Comparison of ENCODE assay signal across 11 mouse cellular contexts in the genomic region with DNA sequence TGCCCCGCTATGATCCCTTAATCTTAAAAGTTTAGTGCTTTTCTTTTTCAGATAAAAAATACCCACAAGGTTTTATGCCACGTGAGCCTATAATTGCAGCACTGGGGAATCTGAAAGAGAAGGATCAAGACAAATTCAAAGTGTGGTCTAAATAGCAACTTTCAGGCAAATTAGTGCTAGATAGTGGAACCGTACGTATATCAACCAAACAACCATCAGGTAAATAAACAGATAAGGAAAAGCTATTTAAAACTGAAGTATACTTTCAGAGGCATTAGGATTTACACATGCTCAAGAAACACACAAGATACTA. TPM values are rescaled to one million over a fixed set of nuclear protein-coding genes. Genes with fewer than 3 reads are reported as not detected.
DNase-seq lines count a peak whose midpoint lies in the region; ATAC-seq and TF ChIP-seq lines count a peak whose summit lies in the region.
"Had no signal": no experiment of that assay in that cellular context is flagged by ENCODE, and none has a peak within 500 bp of the region (broad histone marks: within the 10 kb centered on the region; RNA-seq: fewer than 3 reads in every experiment).

No protein-coding gene starts in this region.

- H3K4me3 ChIP-seq in hindbrain, embryonic 11.5 days (ENCODE audit: low read depth, low read length), result no peak overlapping the region
- H3K4me3 ChIP-seq in hindbrain, embryonic 16.5 days (ENCODE audit: low read length), result no peak overlapping the region
- H3K4me3 ChIP-seq in midbrain, embryonic 15.5 days, result 0 out of 2 replicates have a peak overlapping the region, but pooled peaks have one; percentile 53
- H3K4me3 ChIP-seq in midbrain, embryonic 13.5 days (replicated peaks), result no peak overlapping the region
- H3K4me3 ChIP-seq in hindbrain, embryonic 15.5 days, result peak overlapping the region; percentile 52; the same call in 1 of the 2 replicates
- H3K4me3 ChIP-seq in liver, postnatal 0 days (ENCODE audit: low read depth, low read length), result peak overlapping the region; percentile 57; the same call in 1 of the 2 replicates

- no peaks in the 10 kb centered on the region for H3K4me1 ChIP-seq in hindbrain, embryonic 11.5 days (replicated peaks; ENCODE audit: control insufficient read depth, insufficient read depth, low read length)
- no peaks in the 10 kb centered on the region for H3K4me1 ChIP-seq in hindbrain, embryonic 16.5 days (ENCODE audit: control insufficient read depth, insufficient read depth, low read depth, low read length)
- peaks cover 3% of the 10 kb centered on the region; the same call in 1 of the 2 replicates for H3K4me1 ChIP-seq in midbrain, embryonic 15.5 days
- H3K4me1 ChIP-seq in midbrain, embryonic 13.5 days (replicated peaks), result 0 out of 2 replicates have a peak, but pooled peaks cover 6% of the 10 kb centered on the region
- H3K4me1 ChIP-seq in hindbrain, embryonic 15.5 days (replicated peaks), result no peaks in the 10 kb centered on the region
- H3K4me1 ChIP-seq in liver, postnatal 0 days (ENCODE audit: insufficient read depth), result no peaks in the 10 kb centered on the region
- H3K4me1 ChIP-seq: embryonic facial prominence, embryonic 12.5 days had no signal

- no peaks in the 10 kb centered on the region for H3K9me3 ChIP-seq in hindbrain, embryonic 11.5 days (ENCODE audit: control insufficient read depth, low read length)
- no peaks in the 10 kb centered on the region for H3K9me3 ChIP-seq in hindbrain, embryonic 16.5 days (ENCODE audit: control insufficient read depth, low read length)
- no peaks in the 10 kb centered on the region for H3K9me3 ChIP-seq in midbrain, embryonic 15.5 days
- no peaks in the 10 kb centered on the region for H3K9me3 ChIP-seq in midbrain, embryonic 13.5 days
- no peaks in the 10 kb centered on the region for H3K9me3 ChIP-seq in hindbrain, embryonic 15.5 days
- no peaks in the 10 kb centered on the region for H3K9me3 ChIP-seq in liver, postnatal 0 days (ENCODE audit: low read length)
- H3K9me3 ChIP-seq: embryonic facial prominence, embryonic 12.5 days; forebrain, embryonic 13.5 days had no signal

- TF ChIP-seq EP300 in liver, postnatal 0 days (IDR thresholded peaks at IDR 0.05; ENCODE audit: low read depth), result no peak

- WGBS in hindbrain, embryonic 11.5 days, result 82% methylated on average over 4 of the region's 4 CpGs
- WGBS in hindbrain, embryonic 16.5 days, result 81% methylated on average over 4 of the region's 4 CpGs
- WGBS in midbrain, embryonic 15.5 days, result 72% methylated on average over 4 of the region's 4 CpGs
- WGBS in midbrain, embryonic 13.5 days, result 77% methylated on average over 4 of the region's 4 CpGs
- 79% methylated on average over 4 of the region's 4 CpGs for WGBS in hindbrain, embryonic 15.5 days
- 69% methylated on average over 4 of the region's 4 CpGs for WGBS in liver, postnatal 0 days (ENCODE audit: insufficient replicate concordance)

- no peak overlapping the region for H3K4me2 ChIP-seq in hindbrain, embryonic 11.5 days (replicated peaks; ENCODE audit: low read depth, low read length)
- no peak overlapping the region for H3K4me2 ChIP-seq in hindbrain, embryonic 16.5 days (ENCODE audit: low read length)
- H3K4me2 ChIP-seq in midbrain, embryonic 15.5 days, result peak overlapping the region; percentile 15; the same call in 1 of the 2 replicates
- no peak overlapping the region for H3K4me2 ChIP-seq in midbrain, embryonic 13.5 days (replicated peaks)
- H3K4me2 ChIP-seq in hindbrain, embryonic 15.5 days, result peak overlapping the region; percentile 58
- peak overlapping the region; percentile 55 for H3K4me2 ChIP-seq in liver, postnatal 0 days (ENCODE audit: low read depth, low read length)
- H3K4me2 ChIP-seq: embryonic facial prominence, embryonic 12.5 days had no signal

- DNase-seq in hindbrain, embryonic 11.5 days (ENCODE audit: low spot score), result peak; percentile 1
- DNase-seq in liver, postnatal 0 days, result no peak

- ATAC-seq in hindbrain, embryonic 11.5 days (ENCODE audit: low FRiP score), result no peak
- ATAC-seq in hindbrain, embryonic 16.5 days, result no peak
- ATAC-seq in midbrain, embryonic 15.5 days (replicated peaks), result no peak
- ATAC-seq in midbrain, embryonic 13.5 days, result no peak
- ATAC-seq in hindbrain, embryonic 15.5 days (ENCODE audit: low FRiP score, low read depth), result no peak
- ATAC-seq in liver, postnatal 0 days, result no peak
- no peak for ATAC-seq in megakaryocyte progenitor cell, adult 5-6 weeks (replicated peaks; ENCODE audit: poor library complexity)

- no peak for TF ChIP-seq CTCF in liver, postnatal 0 days (IDR thresholded peaks at IDR 0.05; ENCODE audit: low read depth)

- no peaks in the 10 kb centered on the region for H3K36me3 ChIP-seq in hindbrain, embryonic 11.5 days (ENCODE audit: control insufficient read depth, insufficient read depth, low read length)
- no peaks in the 10 kb centered on the region for H3K36me3 ChIP-seq in hindbrain, embryonic 16.5 days (ENCODE audit: control insufficient read depth, insufficient read depth, low read length)
- H3K36me3 ChIP-seq in midbrain, embryonic 15.5 days (replicated peaks), result no peaks in the 10 kb centered on the region
- H3K36me3 ChIP-seq in midbrain, embryonic 13.5 days, result no peaks in the 10 kb centered on the region; the same call in 1 of the 2 replicates
- H3K36me3 ChIP-seq in hindbrain, embryonic 15.5 days, result 0 out of 2 replicates have a peak, but pooled peaks cover 3% of the 10 kb centered on the region
- H3K36me3 ChIP-seq in liver, postnatal 0 days (replicated peaks; ENCODE audit: insufficient read depth, low read length), result no peaks in the 10 kb centered on the region; the same call in 1 of the 2 replicates
- H3K36me3 ChIP-seq: embryonic facial prominence, embryonic 12.5 days had no signal

- H3K27me3 ChIP-seq in hindbrain, embryonic 11.5 days (ENCODE audit: control insufficient read depth, insufficient read depth, low read length), result no peaks in the 10 kb centered on the region
- no peaks in the 10 kb centered on the region for H3K27me3 ChIP-seq in hindbrain, embryonic 16.5 days (replicated peaks; ENCODE audit: control insufficient read depth, insufficient read depth, low read length)
- H3K27me3 ChIP-seq in midbrain, embryonic 15.5 days (replicated peaks), result no peaks in the 10 kb centered on the region
- H3K27me3 ChIP-seq in midbrain, embryonic 13.5 days, result no peaks in the 10 kb centered on the region
- no peaks in the 10 kb centered on the region for H3K27me3 ChIP-seq in hindbrain, embryonic 15.5 days
- H3K27me3 ChIP-seq in liver, postnatal 0 days (ENCODE audit: insufficient read depth, low read length), result no peaks in the 10 kb centered on the region
- H3K27me3 ChIP-seq: forebrain, embryonic 13.5 days had no signal

- no peak overlapping the region for H3K27ac ChIP-seq in hindbrain, embryonic 11.5 days (ENCODE audit: low read depth, low read length)
- no peak overlapping the region for H3K27ac ChIP-seq in hindbrain, embryonic 16.5 days (ENCODE audit: low read depth, low read length)
- H3K27ac ChIP-seq in midbrain, embryonic 15.5 days, result no peak overlapping the region
- no peak overlapping the region for H3K27ac ChIP-seq in midbrain, embryonic 13.5 days
- no peak overlapping the region for H3K27ac ChIP-seq in hindbrain, embryonic 15.5 days (replicated peaks)
- no peak overlapping the region for H3K27ac ChIP-seq in liver, postnatal 0 days (ENCODE audit: low read depth)
- H3K27ac ChIP-seq: forebrain, embryonic 13.5 days had no signal

- no peak overlapping the region for H3K9ac ChIP-seq in hindbrain, embryonic 11.5 days (ENCODE audit: low read depth, low read length)
- H3K9ac ChIP-seq in hindbrain, embryonic 16.5 days (ENCODE audit: low read depth, low read length), result no peak overlapping the region
- H3K9ac ChIP-seq in midbrain, embryonic 15.5 days, result no peak overlapping the region
- no peak overlapping the region for H3K9ac ChIP-seq in midbrain, embryonic 13.5 days (replicated peaks)
- H3K9ac ChIP-seq in hindbrain, embryonic 15.5 days, result no peak overlapping the region
- H3K9ac ChIP-seq in liver, postnatal 0 days (replicated peaks), result no peak overlapping the region
- H3K9ac ChIP-seq: embryonic facial prominence, embryonic 12.5 days; forebrain, embryonic 13.5 days had no signal

RNA-seq across cellular contexts. Expression of gene Upf3b, which starts 0.7 kb away (rescaled TPM):
- 19.0 and 27.6 TPM in 2 replicates for polyA plus RNA-seq in hindbrain, embryonic 11.5 days (2014; fragmentation: Nextera tagmentation; extraction: Ambion mirVana)
- polyA plus RNA-seq in hindbrain, embryonic 16.5 days (2015; fragmentation: Nextera tagmentation; extraction: Ambion mirVana), result 24.8 and 27.2 TPM in 2 replicates
- 33.0 and 36.2 TPM in 2 replicates for polyA plus RNA-seq in midbrain, embryonic 15.5 days (2015; fragmentation: Nextera tagmentation; extraction: Ambion mirVana)
- polyA plus RNA-seq in midbrain, embryonic 13.5 days (2015; fragmentation: Nextera tagmentation; extraction: Ambion mirVana), result 35.8 and 37.2 TPM in 2 replicates
- polyA plus RNA-seq in hindbrain, embryonic 15.5 days (2015; fragmentation: Nextera tagmentation; extraction: Ambion mirVana), result 27.2 and 29.7 TPM in 2 replicates
- 8.3 and 8.5 TPM in 2 replicates for polyA plus RNA-seq in liver, postnatal 0 days (2015; fragmentation: Nextera tagmentation; extraction: Ambion mirVana)
- total RNA-seq in megakaryocyte progenitor cell, adult 5-6 weeks (2015), result 55.0 and 70.9 TPM in 2 replicates
- total RNA-seq in megakaryocyte progenitor cell, adult 5-6 weeks (2017), result 57.4 and 71.0 TPM in 2 replicates

RNA-seq across cellular contexts. Expression of gene Nkap, which starts 15.8 kb away (rescaled TPM):
- polyA plus RNA-seq in hindbrain, embryonic 11.5 days (2014; fragmentation: Nextera tagmentation; extraction: Ambion mirVana), result 22.3 and 25.9 TPM in 2 replicates
- 20.7 and 24.0 TPM in 2 replicates for polyA plus RNA-seq in hindbrain, embryonic 16.5 days (2015; fragmentation: Nextera tagmentation; extraction: Ambion mirVana)
- polyA plus RNA-seq in midbrain, embryonic 15.5 days (2015; fragmentation: Nextera tagmentation; extraction: Ambion mirVana), result 25.4 and 26.3 TPM in 2 replicates
- polyA plus RNA-seq in midbrain, embryonic 13.5 days (2015; fragmentation: Nextera tagmentation; extraction: Ambion mirVana), result 23.7 and 26.3 TPM in 2 replicates
- 21.5 and 22.6 TPM in 2 replicates for polyA plus RNA-seq in hindbrain, embryonic 15.5 days (2015; fragmentation: Nextera tagmentation; extraction: Ambion mirVana)
- polyA plus RNA-seq in liver, postnatal 0 days (2015; fragmentation: Nextera tagmentation; extraction: Ambion mirVana), result 4.9 and 7.2 TPM in 2 replicates
- 20.9 and 22.5 TPM in 2 replicates for total RNA-seq in megakaryocyte progenitor cell, adult 5-6 weeks (2015)
- 29.1 and 34.3 TPM in 2 replicates for total RNA-seq in megakaryocyte progenitor cell, adult 5-6 weeks (2017)

RNA-seq across cellular contexts. Expression of gene Rpl39, which starts 25.6 kb away (rescaled TPM):
- 414 and 431 TPM in 2 replicates for polyA plus RNA-seq in hindbrain, embryonic 11.5 days (2014; fragmentation: Nextera tagmentation; extraction: Ambion mirVana)
- polyA plus RNA-seq in hindbrain, embryonic 16.5 days (2015; fragmentation: Nextera tagmentation; extraction: Ambion mirVana), result 227 and 236 TPM in 2 replicates
- 228 and 240 TPM in 2 replicates for polyA plus RNA-seq in midbrain, embryonic 15.5 days (2015; fragmentation: Nextera tagmentation; extraction: Ambion mirVana)
- 354 and 378 TPM in 2 replicates for polyA plus RNA-seq in midbrain, embryonic 13.5 days (2015; fragmentation: Nextera tagmentation; extraction: Ambion mirVana)
- polyA plus RNA-seq in hindbrain, embryonic 15.5 days (2015; fragmentation: Nextera tagmentation; extraction: Ambion mirVana), result 265 and 321 TPM in 2 replicates
- 364 and 376 TPM in 2 replicates for polyA plus RNA-seq in liver, postnatal 0 days (2015; fragmentation: Nextera tagmentation; extraction: Ambion mirVana)
- 1,695 and 1,778 TPM in 2 replicates for total RNA-seq in megakaryocyte progenitor cell, adult 5-6 weeks (2015)
- 4,041 and 4,700 TPM in 2 replicates for total RNA-seq in megakaryocyte progenitor cell, adult 5-6 weeks (2017)

RNA-seq across cellular contexts. Expression of gene Akap14, which starts 57.8 kb away (rescaled TPM):
- polyA plus RNA-seq in hindbrain, embryonic 11.5 days (2014; fragmentation: Nextera tagmentation; extraction: Ambion mirVana), result 0.50 and 0.57 TPM in 2 replicates
- 0.28 and 0.36 TPM in 2 replicates for polyA plus RNA-seq in hindbrain, embryonic 16.5 days (2015; fragmentation: Nextera tagmentation; extraction: Ambion mirVana)
- 0.09 and 0.28 TPM in 2 replicates for polyA plus RNA-seq in midbrain, embryonic 15.5 days (2015; fragmentation: Nextera tagmentation; extraction: Ambion mirVana)
- polyA plus RNA-seq in midbrain, embryonic 13.5 days (2015; fragmentation: Nextera tagmentation; extraction: Ambion mirVana), result 0.14 and 0.42 TPM in 2 replicates
- polyA plus RNA-seq in hindbrain, embryonic 15.5 days (2015; fragmentation: Nextera tagmentation; extraction: Ambion mirVana), result 0.14 and 0.22 TPM in 2 replicates
- polyA plus RNA-seq in liver, postnatal 0 days (2015; fragmentation: Nextera tagmentation; extraction: Ambion mirVana), result not detected in 2 replicates
- 0.20 TPM in 1 of 2 replicates, not detected in the other for total RNA-seq in megakaryocyte progenitor cell, adult 5-6 weeks (2015)
- not detected in 2 replicates for total RNA-seq in megakaryocyte progenitor cell, adult 5-6 weeks (2017)
- total RNA-seq: adrenal gland, postnatal 10 days; liver, adult 2 months had no signal
- polyA plus RNA-seq: liver, adult 2 months had no signal

Comparison
In these comparisons a context has a peak if more than half of its experiments do, and no peak if none do; other contexts are left out.
1. H3K4me2 ChIP-seq: peak in midbrain, embryonic 15.5 days (single experiment), hindbrain, embryonic 15.5 days (single experiment) and liver, postnatal 0 days (single experiment); none in hindbrain, embryonic 11.5 days (single experiment), hindbrain, embryonic 16.5 days (single experiment) and midbrain, embryonic 13.5 days (single experiment).
2. H3K4me3 ChIP-seq: peak in midbrain, embryonic 15.5 days (single experiment), hindbrain, embryonic 15.5 days (single experiment) and liver, postnatal 0 days (single experiment); none in hindbrain, embryonic 11.5 days (single experiment), hindbrain, embryonic 16.5 days (single experiment) and midbrain, embryonic 13.5 days (single experiment).